Mouse (Mus musculus) embryonic facial prominence, embryonic 14.5 days (tissue): ENCODE measurements around the gene Syn3. TPM values are rescaled to one million over a fixed set of nuclear protein-coding genes. Genes with fewer than 3 reads are reported as not detected.

Source experiments
- ATAC-seq: fragments of 200-750 bp; cut with Nextera tagmentation; 2 replicates; pipeline ENCODE4 v1.8.0; 2017; ENCODE audit warnings: low read depth, moderate number of reproducible peaks, moderate TSS enrichment
- DNase-seq: peaks from one replicate; pipeline ENCODE4 v3.0.0-alpha.2; 2015; ENCODE audit warnings: low spot score
- H3K27ac ChIP-seq: fragments of 300-500 bp; sonication (generic); replicated peaks from 2 replicates; pipeline ENCODE4 v1.5.1; 2014; ENCODE audit warnings: low read depth, mild to moderate bottlenecking, low read length, moderate library complexity
- H3K27me3 ChIP-seq: fragments of 300-500 bp; sonication (generic); replicated peaks from 2 replicates; pipeline ENCODE4 v1.6.1; 2014; ENCODE audit warnings: low read length; ENCODE audit not compliant: control insufficient read depth, insufficient read depth
- H3K36me3 ChIP-seq: fragments of 300-500 bp; sonication (generic); 2 replicates; pipeline ENCODE4 v1.6.1; 2014; ENCODE audit warnings: low read length, mixed read lengths; ENCODE audit not compliant: control insufficient read depth, insufficient read depth
- H3K4me1 ChIP-seq: fragments of 300-500 bp; sonication (generic); 2 replicates; pipeline ENCODE4 v1.6.1; 2014; ENCODE audit warnings: antibody characterized with exemption, low read length; ENCODE audit not compliant: control insufficient read depth, insufficient read depth
- H3K4me2 ChIP-seq: fragments of 300-500 bp; sonication (generic); 2 replicates; pipeline ENCODE4 v1.6.1; 2014; ENCODE audit warnings: low read depth, mild to moderate bottlenecking, low read length, moderate library complexity, mixed read lengths
- H3K4me3 ChIP-seq: fragments of 300-500 bp; sonication (generic); 2 replicates; pipeline ENCODE4 v1.5.1; 2014; ENCODE audit warnings: low read depth, mild to moderate bottlenecking, low read length
- H3K9ac ChIP-seq: fragments of 300-500 bp; sonication (generic); 2 replicates; pipeline ENCODE4 v1.6.1; 2014; ENCODE audit warnings: low read depth, mild to moderate bottlenecking, low read length, moderate library complexity, mixed read lengths
- H3K9me3 ChIP-seq: fragments of 300-500 bp; sonication (generic); 2 replicates; pipeline ENCODE4 v1.6.1; 2016; ENCODE audit warnings: low read length; ENCODE audit not compliant: control insufficient read depth
- WGBS: fragments of 180-500 bp; shearing (Covaris S2); extraction: QIAGEN DNeasy Blood & Tissue Kit; methylation state at CpG from one replicate; pipeline ENCODE4 v1.1.7; 2014; 5-methylcytosine and 5-hydroxymethylcytosine counted together
- polyA plus RNA-seq: library from polyadenylated mRNA; unstranded; fragments of >200 nt; fragmentation: Nextera tagmentation; extraction: Ambion mirVana; gene quantifications from 2 replicates; pipeline ENCODE4 v1.2.1, GENCODE M21; 2014

The Syn3 gene
- polyA plus RNA-seq, 1 experiment from 2014 or later: 2.4 TPM

DNA sequence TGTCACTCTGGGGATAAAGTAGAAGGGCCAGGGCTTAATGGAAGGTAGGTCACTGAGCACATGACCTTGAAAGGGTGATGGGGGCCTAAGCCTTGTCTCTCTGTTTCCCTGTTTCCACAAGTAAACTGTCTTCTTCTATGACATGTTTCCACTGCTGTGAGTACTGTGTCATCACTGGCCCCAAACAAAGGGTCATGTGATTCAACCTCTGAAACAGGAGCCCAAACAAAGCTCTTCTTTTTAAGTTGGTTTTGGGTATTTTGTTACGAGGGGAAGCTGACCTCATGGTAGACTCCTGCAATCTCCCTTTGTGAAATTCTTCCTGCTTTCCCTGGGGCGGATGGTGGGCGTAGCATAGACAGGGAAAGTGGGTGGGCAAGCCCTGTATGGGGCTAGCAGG, 438.4 kb downstream of the Syn3 start:
- Histone ChIP-seq H3K27me3 (no peaks in the 10 kb centered on the region), H3K9me3 (0 out of 2 replicates have a peak, but pooled peaks cover 6% of the 10 kb centered on the region), H3K4me2 (no peak overlapping the region), H3K4me1 (0 out of 2 replicates have a peak, but pooled peaks cover 2% of the 10 kb centered on the region), H3K36me3 (0 out of 2 replicates have a peak, but pooled peaks cover 2% of the 10 kb centered on the region), H3K27ac (no peak overlapping the region), H3K9ac (no peak overlapping the region), H3K4me3 (no peak overlapping the region)
- 53% methylated on average over 3 of the region's 3 CpGs for WGBS
- DNase-seq (no peak), ATAC-seq (no peak)

DNA sequence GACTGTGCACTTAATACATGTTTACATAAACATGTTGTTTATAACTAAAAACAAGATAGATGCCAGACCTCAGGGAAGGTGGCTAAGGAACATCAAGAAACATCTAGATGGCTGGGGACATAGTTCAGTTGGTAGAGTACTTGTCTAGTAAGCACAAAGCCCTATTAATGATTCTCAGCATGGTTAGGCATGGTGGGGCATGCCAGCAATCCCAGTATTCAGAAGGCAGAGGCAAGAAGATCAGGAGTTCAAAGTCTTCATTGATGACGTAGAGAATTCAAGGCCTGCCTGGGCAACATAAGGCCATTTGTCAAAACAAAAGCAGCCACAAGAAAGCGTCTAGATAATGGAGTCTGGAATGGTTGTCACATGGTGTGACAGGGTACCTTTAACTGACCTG, 441.0 kb downstream of the Syn3 start:
- no peak overlapping the region for H3K9ac ChIP-seq
- 0 out of 2 replicates have a peak, but pooled peaks cover 6% of the 10 kb centered on the region for H3K36me3 ChIP-seq
- no peaks in the 10 kb centered on the region for H3K4me1 ChIP-seq
- WGBS: 57% methylated on average over 2 of the region's 2 CpGs
- no peak overlapping the region for H3K4me2 ChIP-seq
- H3K27me3 ChIP-seq: no peaks in the 10 kb centered on the region
- DNase-seq: no peak
- H3K27ac ChIP-seq: no peak overlapping the region
- 0 out of 2 replicates have a peak, but pooled peaks cover 6% of the 10 kb centered on the region for H3K9me3 ChIP-seq
- ATAC-seq: no peak
- no peak overlapping the region for H3K4me3 ChIP-seq

DNA sequence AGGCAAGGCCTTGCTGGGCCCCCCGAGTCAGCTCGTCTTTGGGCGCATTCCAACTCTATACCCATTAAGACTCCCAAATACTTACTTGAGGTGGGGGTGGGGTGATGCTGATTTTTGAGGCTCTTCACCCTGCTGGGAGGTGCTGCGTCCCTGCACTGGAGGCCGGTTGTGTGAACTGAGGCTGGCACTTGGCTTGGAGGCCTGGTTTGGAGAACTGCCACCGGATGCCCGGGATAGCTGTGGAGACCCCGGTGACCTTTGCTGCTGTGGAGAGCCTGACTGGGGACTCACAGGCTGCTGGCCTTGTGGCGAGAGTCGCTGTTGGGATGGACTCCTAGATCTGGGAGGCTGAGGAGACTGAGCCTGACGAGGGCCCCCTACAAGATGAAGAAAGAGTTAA, 441.4 kb downstream of the Syn3 start:
- DNase-seq (no peak), ATAC-seq (no peak)
- no peak overlapping the region for H3K9ac ChIP-seq
- no peak overlapping the region for H3K27ac ChIP-seq
- no peak overlapping the region for H3K4me2 ChIP-seq
- no peaks in the 10 kb centered on the region for H3K4me1 ChIP-seq
- H3K36me3 ChIP-seq: 0 out of 2 replicates have a peak, but pooled peaks cover 7% of the 10 kb centered on the region
- no peak overlapping the region for H3K4me3 ChIP-seq
- 0 out of 2 replicates have a peak, but pooled peaks cover 6% of the 10 kb centered on the region for H3K9me3 ChIP-seq
- H3K27me3 ChIP-seq: no peaks in the 10 kb centered on the region
- 73% methylated on average over 11 of the region's 11 CpGs for WGBS

DNA sequence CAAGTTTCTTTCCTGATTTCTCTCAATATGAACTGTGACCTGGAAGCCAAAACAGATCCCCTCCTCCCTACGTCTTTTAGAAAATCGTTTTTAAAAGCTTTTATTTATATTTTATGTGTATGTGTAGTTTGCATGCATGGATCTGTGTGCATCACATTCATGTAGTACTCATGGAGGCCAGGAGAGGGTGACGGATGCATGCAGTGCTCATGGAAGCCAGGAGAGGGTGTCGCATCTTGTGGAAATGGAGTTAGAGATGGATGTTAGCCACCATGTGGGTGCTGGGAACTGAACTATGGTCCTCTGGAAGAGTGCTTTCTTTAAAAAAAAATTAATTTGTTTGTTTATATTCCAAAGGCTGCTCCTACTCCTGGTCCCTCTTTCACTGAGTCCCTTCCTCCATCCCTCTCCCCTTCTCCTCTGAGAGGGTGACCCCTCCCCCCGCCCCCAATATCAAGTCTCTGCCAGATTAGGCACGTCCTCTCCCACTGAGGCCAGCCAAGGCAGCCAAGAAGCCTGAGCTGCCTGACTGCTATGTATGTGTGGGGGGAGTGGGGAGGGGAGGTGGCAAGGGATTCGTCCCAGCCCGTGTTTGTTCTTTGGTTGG, 442.3 kb downstream of the Syn3 start:
- 79% methylated on average over 8 of the region's 8 CpGs for WGBS

DNA sequence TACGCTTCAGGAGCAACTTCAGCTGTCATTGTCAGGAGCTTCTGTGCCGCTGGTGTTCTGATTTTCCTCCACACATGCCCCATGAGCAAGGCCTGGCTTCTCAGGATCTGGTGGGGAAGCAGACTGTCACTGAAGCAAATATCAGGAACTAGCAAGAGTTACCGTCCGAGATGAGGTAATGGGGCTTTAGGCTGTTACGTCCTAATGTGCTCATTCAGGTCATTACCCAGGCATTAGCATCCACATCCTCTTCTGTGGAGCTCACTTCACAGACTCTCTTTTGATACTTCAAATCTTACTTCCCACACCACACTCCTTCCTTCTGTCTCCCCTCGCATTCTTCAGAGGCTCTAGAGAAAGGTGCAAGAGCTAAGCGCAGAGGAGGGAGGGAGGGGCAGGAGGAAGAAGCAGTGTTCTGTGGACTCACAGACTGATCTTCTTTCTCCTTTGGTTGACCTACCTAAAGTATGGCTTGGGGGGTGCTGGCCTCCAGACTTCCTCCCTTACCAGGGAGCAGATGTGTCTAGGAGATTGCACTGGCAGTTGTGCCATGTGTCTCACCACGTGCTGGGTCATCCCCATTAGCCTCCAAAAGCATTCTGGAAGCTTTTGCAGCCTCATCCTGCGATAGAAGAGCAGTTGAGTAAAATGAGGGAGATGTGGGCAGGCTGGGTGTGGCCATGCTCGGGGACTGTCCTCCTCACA, 445.7 kb downstream of the Syn3 start:
- Histone ChIP-seq H3K27ac (no peak overlapping the region), H3K9ac (no peak overlapping the region), H3K27me3 (no peaks in the 10 kb centered on the region), H3K4me1 (peaks cover 2% of the 10 kb centered on the region; the same call in 1 of the 2 replicates), H3K4me3 (no peak overlapping the region), H3K9me3 (0 out of 2 replicates have a peak, but pooled peaks cover 6% of the 10 kb centered on the region), H3K4me2 (no peak overlapping the region), H3K36me3 (peaks cover 19% of the 10 kb centered on the region; the same call in 1 of the 2 replicates)
- 77% methylated on average over 9 of the region's 10 CpGs for WGBS
- ATAC-seq (no peak), DNase-seq (no peak)

More for the DNA sequence above, 442.3 kb downstream of the Syn3 start:
- Histone ChIP-seq H3K4me2 (no peak overlapping the region), H3K36me3 (peaks cover 12% of the 10 kb centered on the region; the same call in 1 of the 2 replicates), H3K9me3 (0 out of 2 replicates have a peak, but pooled peaks cover 6% of the 10 kb centered on the region), H3K27me3 (no peaks in the 10 kb centered on the region), H3K9ac (no peak overlapping the region), H3K4me3 (no peak overlapping the region), H3K4me1 (no peaks in the 10 kb centered on the region), H3K27ac (no peak overlapping the region)
- ATAC-seq: no peak
- no peak for DNase-seq

DNA sequence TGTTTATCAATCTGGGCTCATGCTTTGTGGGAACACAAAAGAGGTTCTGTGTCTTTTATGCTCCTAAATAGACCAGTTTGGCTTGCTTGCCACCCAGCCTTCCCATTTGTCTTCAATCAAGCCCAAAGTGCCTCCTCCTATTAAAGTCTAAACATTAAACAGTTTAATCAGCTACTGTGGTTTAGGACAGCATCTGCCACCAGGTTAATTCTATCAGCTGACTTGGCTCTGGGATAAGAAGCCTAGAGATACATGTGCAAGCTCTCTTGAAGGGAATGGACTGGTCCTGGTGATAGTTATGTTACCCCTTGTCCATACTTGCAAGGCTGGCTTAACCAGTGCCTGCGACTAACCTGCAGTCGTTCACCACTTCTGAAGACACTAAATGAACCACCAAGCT, 448.2 kb downstream of the Syn3 start:
- Histone ChIP-seq H3K9me3 (no peaks in the 10 kb centered on the region), H3K9ac (no peak overlapping the region), H3K27me3 (no peaks in the 10 kb centered on the region), H3K27ac (no peak overlapping the region), H3K4me2 (no peak overlapping the region), H3K36me3 (peaks cover 37% of the 10 kb centered on the region; the same call in 1 of the 2 replicates), H3K4me3 (no peak overlapping the region), H3K4me1 (peaks cover 2% of the 10 kb centered on the region; the same call in 1 of the 2 replicates)
- no peak for ATAC-seq
- WGBS: 78% methylated on average over 2 of the region's 2 CpGs
- DNase-seq: no peak

DNA sequence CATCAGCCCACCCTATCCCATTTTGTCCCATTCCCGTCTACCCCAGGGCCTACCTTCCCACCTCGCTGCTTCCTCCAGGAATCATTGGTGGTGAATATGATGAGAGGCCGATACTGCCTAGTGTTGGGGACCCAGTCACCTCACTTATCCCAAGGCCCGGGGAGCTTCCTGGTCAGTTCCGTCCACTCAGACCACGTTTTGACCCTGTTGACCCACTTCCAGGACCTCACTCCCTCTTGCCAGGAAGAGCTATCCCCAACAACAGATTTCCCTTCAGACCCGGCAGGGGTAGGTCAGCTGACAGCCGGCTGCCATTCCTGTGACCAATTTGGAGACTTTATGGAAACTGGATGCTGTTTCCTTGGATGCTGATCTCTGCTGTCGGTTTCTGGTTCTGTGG, 450.9 kb downstream of the Syn3 start:
- no peak overlapping the region for H3K4me2 ChIP-seq
- no peak for DNase-seq
- H3K9me3 ChIP-seq: no peaks in the 10 kb centered on the region
- no peak overlapping the region for H3K4me3 ChIP-seq
- peaks cover 49% of the 10 kb centered on the region; the same call in 1 of the 2 replicates for H3K36me3 ChIP-seq
- peaks cover 2% of the 10 kb centered on the region; the same call in 1 of the 2 replicates for H3K4me1 ChIP-seq
- H3K9ac ChIP-seq: no peak overlapping the region
- H3K27me3 ChIP-seq: no peaks in the 10 kb centered on the region
- no peak overlapping the region for H3K27ac ChIP-seq
- 77% methylated on average over 9 of the region's 9 CpGs for WGBS
- ATAC-seq: no peak

DNA sequence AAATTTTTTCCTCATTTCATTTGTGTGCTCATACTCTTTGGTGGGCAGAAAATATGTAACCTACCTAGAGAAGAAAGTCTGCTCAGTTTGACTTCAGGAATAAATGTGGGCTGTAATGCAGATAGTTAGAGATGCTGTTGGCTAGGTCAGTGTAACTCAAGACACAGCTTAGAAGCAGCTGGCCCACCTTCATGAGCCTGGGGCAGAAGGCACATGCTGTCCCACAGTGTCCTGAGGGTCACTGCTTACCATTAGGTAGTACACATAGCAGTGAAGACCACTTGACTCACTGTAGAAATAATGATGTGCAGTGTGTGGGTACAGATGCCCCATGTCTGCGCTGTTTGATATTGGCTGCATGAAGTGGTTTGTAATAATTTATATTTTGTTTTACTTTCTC, 452.3 kb downstream of the Syn3 start:
- no peak overlapping the region for H3K4me2 ChIP-seq
- H3K4me3 ChIP-seq: no peak overlapping the region
- DNase-seq (no peak), ATAC-seq (no peak)
- no peak overlapping the region for H3K27ac ChIP-seq
- peaks cover 2% of the 10 kb centered on the region; the same call in 1 of the 2 replicates for H3K4me1 ChIP-seq
- no peak overlapping the region for H3K9ac ChIP-seq
- H3K27me3 ChIP-seq: no peaks in the 10 kb centered on the region
- peaks cover 50% of the 10 kb centered on the region; the same call in 1 of the 2 replicates for H3K36me3 ChIP-seq
- WGBS: 86% methylated on average over 1 of the region's 1 CpGs
- H3K9me3 ChIP-seq: no peaks in the 10 kb centered on the region
